Mouse (Mus musculus) lung, postnatal 0 days (tissue): ENCODE measurements at regions not wholly inside any gene's neighbourhood (a gene's known extent, or its start where the extent isn't known, plus 50 kb on each side); places are given as distances from the start of the nearest gene placed in this dataset.

ENCODE experiments used
- CTCF ChIP-seq: IDR thresholded peaks from 2 replicates; pipeline ENCODE4 v1.5.1; 2016; ENCODE audit warnings: antibody characterized with exemption, mild to moderate bottlenecking
- EP300 ChIP-seq: IDR thresholded peaks from 2 replicates; pipeline ENCODE4 v1.6.1; 2016; ENCODE audit warnings: antibody characterized with exemption, mild to moderate bottlenecking, control low read depth

GRCm38 (mm10) chr8:34523849-34524248 lies 412.3 kb upstream of the Gm10131 start:
- TF ChIP-seq EP300: no peak
- TF ChIP-seq CTCF: no peak
